Mouse (Mus musculus): ENCODE measurements around the gene Gprc5c.

GRCm38 (mm10) chr11:114898026-114898425 lies 47.1 kb downstream of the Gprc5c start:
- TF ChIP-seq POLR2A (IDR thresholded peaks at IDR 0.05; ENCODE audit: insufficient read depth, low read depth, low read length) (peak; percentile 39; the same call in 1 of the 2 replicates), EP300 (IDR thresholded peaks at IDR 0.05; ENCODE audit: insufficient read depth, low read depth, low read length) (no peak), CTCF (IDR thresholded peaks at IDR 0.05) (no peak)

All from heart, adult 2 months (tissue).